Mouse (Mus musculus): ENCODE measurements around the gene Dnajc17. TPM values are rescaled to one million over a fixed set of nuclear protein-coding genes. Genes with fewer than 3 reads are reported as not detected.

Dnajc17 gene
- total RNA-seq, 2 experiments from 2014 or later = 16.7 to 17.2 TPM

GRCm38 (mm10) chr2:119166901-119167865 lies 41.4 kb downstream of the Dnajc17 start, which contains the start of gene Gchfr:
Gene Gchfr (plus strand): TSS chr2:119167773.
- peak in 1 of 2 experiments; percentile 53 for DNase-seq (ENCODE audit: low spot score in 2 of 2)

- no peak for DNase-seq (ENCODE audit: low spot score in 2 of 2)
These were observed 43.2 kb downstream of the Dnajc17 start for GRCm38 (mm10) chr2:119165401-119165800.

GRCm38 (mm10) chr2:119163999-119164398 lies 44.6 kb downstream of the Dnajc17 start:
- no peak for DNase-seq (ENCODE audit: low spot score in 2 of 2)

GRCm38 (mm10) chr2:119163135-119163534 lies 45.5 kb downstream of the Dnajc17 start:
- DNase-seq (ENCODE audit: low spot score in 2 of 2) = no peak

- no peak for DNase-seq (ENCODE audit: low spot score in 2 of 2)
These were observed 47.3 kb downstream of the Dnajc17 start for GRCm38 (mm10) chr2:119161247-119161646.

GRCm38 (mm10) chr2:119157836-119158235 lies 50.8 kb downstream of the Dnajc17 start:
- DNase-seq (ENCODE audit: low spot score in 2 of 2) = no peak

GRCm38 (mm10) chr2:119156681-119157572 lies 51.7 kb downstream of the Dnajc17 start, which contains the start of gene Rmdn3:
Gene Rmdn3 (minus strand): TSS chr2:119157034.
- peak; percentile 84 to 93 for DNase-seq (ENCODE audit: low spot score in 2 of 2)

- DNase-seq (ENCODE audit: low spot score in 2 of 2) = peak in 1 of 2 experiments; percentile 42
These were observed 52.4 kb downstream of the Dnajc17 start for GRCm38 (mm10) chr2:119156081-119156680.

GRCm38 (mm10) chr2:119155388-119155787 lies 53.2 kb downstream of the Dnajc17 start:
- no peak for DNase-seq (ENCODE audit: low spot score in 2 of 2)

GRCm38 (mm10) chr2:119154683-119155082 lies 53.9 kb downstream of the Dnajc17 start:
- no peak for DNase-seq (ENCODE audit: low spot score in 2 of 2)

- DNase-seq (ENCODE audit: low spot score in 2 of 2) = no peak
These were observed 56.3 kb downstream of the Dnajc17 start for GRCm38 (mm10) chr2:119152255-119152654.

GRCm38 (mm10) chr2:119147775-119148174 lies 60.8 kb downstream of the Dnajc17 start:
- DNase-seq (ENCODE audit: low spot score in 2 of 2) = no peak

- DNase-seq (ENCODE audit: low spot score in 2 of 2) = no peak
These were observed 61.4 kb downstream of the Dnajc17 start for GRCm38 (mm10) chr2:119147160-119147678.

GRCm38 (mm10) chr2:119146435-119146834 lies 62.2 kb downstream of the Dnajc17 start:
- no peak for DNase-seq (ENCODE audit: low spot score in 2 of 2)

- no peak for DNase-seq (ENCODE audit: low spot score in 2 of 2)
These were observed 63.4 kb downstream of the Dnajc17 start for GRCm38 (mm10) chr2:119145199-119145598.

- DNase-seq (ENCODE audit: low spot score in 2 of 2) = no peak
These were observed 72.2 kb downstream of the Dnajc17 start for GRCm38 (mm10) chr2:119136346-119136898.

Measured in gastrocnemius, postnatal 4 days (tissue).